Mouse (Mus musculus) heart, embryonic 14.5 days (tissue): ENCODE results near the gene Cryba1. TPM values are rescaled to one million over a fixed set of nuclear protein-coding genes. Genes with fewer than 3 reads are reported as not detected.

Experiments
- polyA plus RNA-seq: library from polyadenylated mRNA; unstranded; fragments of >200 nt; fragmentation: Nextera tagmentation; extraction: Ambion mirVana; gene quantifications from 2 replicates; pipeline ENCODE4 v1.2.1, GENCODE M21; 2014

Cryba1 gene
- polyA plus RNA-seq, 1 experiment from 2014 or later: not detected

Other genes starting within 250 kb of the Cryba1 start
- 5.1 and 5.2 TPM in 2 replicates for gene Ankrd13b, start 235.6 kb downstream of the Cryba1 start, polyA plus RNA-seq
- gene Git1, start 231.7 kb downstream of the Cryba1 start, polyA plus RNA-seq: 13.6 and 15.2 TPM in 2 replicates
- gene Abhd15, start 210.2 kb downstream of the Cryba1 start, polyA plus RNA-seq: 1.6 and 1.8 TPM in 2 replicates
- 28.7 and 30.0 TPM in 2 replicates for gene Trp53i13, start 209.3 kb downstream of the Cryba1 start, polyA plus RNA-seq
- gene Gm10392, start 206.1 kb downstream of the Cryba1 start, polyA plus RNA-seq: not detected in 2 replicates
- gene Taok1, start 117.5 kb downstream of the Cryba1 start, polyA plus RNA-seq: 20.4 and 20.8 TPM in 2 replicates
- gene Nufip2, start 39.1 kb downstream of the Cryba1 start, polyA plus RNA-seq: 4.7 and 5.4 TPM in 2 replicates
- 114 and 115 TPM in 2 replicates for gene Myo18a, start 38.0 kb upstream of the Cryba1 start, polyA plus RNA-seq
- 0.84 and 1.1 TPM in 2 replicates for gene Gm10277, start 62.5 kb upstream of the Cryba1 start, polyA plus RNA-seq
- 3.8 and 3.9 TPM in 2 replicates for gene Pipox, start 168.8 kb upstream of the Cryba1 start, polyA plus RNA-seq
- 0.15 TPM in 1 of 2 replicates, not detected in the other for gene Sez6, start 205.5 kb upstream of the Cryba1 start, polyA plus RNA-seq